Mouse (Mus musculus) CH12.LX (cell line): Measurements from ENCODE around the gene Zfp281.
A peak's percentile ranks its signal among the peaks of the same experiment; 100 is the strongest.

ENCODE experiments used
- CTCF ChIP-seq, 2 experiments: IDR thresholded peaks in 1 of 2; conservative IDR thresholded peaks in 1 of 2; 2 replicates each; pipeline ENCODE4 v1.5.1; 2011 to 2012; ENCODE audit warnings: low read depth in 2 of 2, low read length in 2 of 2, improper control_type of control experiment in 1 of 2, inconsistent platforms in 1 of 2, mild to moderate bottlenecking in 1 of 2, moderate library complexity in 1 of 2
- E2F4 ChIP-seq: IDR thresholded peaks from 2 replicates; pipeline ENCODE4 v1.6.1; 2011; ENCODE audit warnings: low read depth, low read length, improper control_type of control experiment; ENCODE audit not compliant: insufficient replicate concordance
- EP300 ChIP-seq: IDR thresholded peaks from 2 replicates; pipeline ENCODE4 v1.6.1; 2011; ENCODE audit warnings: low read length, improper control_type of control experiment
- GABPA ChIP-seq: IDR thresholded peaks from 2 replicates; pipeline ENCODE4 v1.6.1; 2012; ENCODE audit warnings: low read depth, low read length, improper control_type of control experiment, inconsistent platforms; ENCODE audit not compliant: insufficient replicate concordance
- MEF2A ChIP-seq: IDR thresholded peaks from 2 replicates; pipeline ENCODE4 v1.6.1; 2014; ENCODE audit warnings: low read depth, mild to moderate bottlenecking, inconsistent platforms, low read length, improper control_type of control experiment, borderline replicate concordance
- NRF1 ChIP-seq: IDR thresholded peaks from 2 replicates; pipeline ENCODE4 v1.6.1; 2014; ENCODE audit warnings: low read depth, mild to moderate bottlenecking, inconsistent platforms, low read length, improper control_type of control experiment, moderate library complexity
- POLR2A ChIP-seq: IDR thresholded peaks from 2 replicates; pipeline ENCODE4 v1.6.1; 2011; ENCODE audit warnings: low read depth, mild to moderate bottlenecking, improper control_type of control experiment, low read length

GRCm38 (mm10) chr1:136604190-136604589 is 20.5 kb upstream of the Zfp281 start:
- TF ChIP-seq POLR2A (no peak), CTCF (conservative IDR thresholded peaks at IDR 0.05 in 1 of 2, IDR thresholded peaks at IDR 0.05 in 1 of 2; ENCODE audit: low read depth in 2 of 2, low read length in 2 of 2) (peak in 1 of 2 experiments; percentile 35; a peak in 2 of 4 replicates), MEF2A (no peak), E2F4 (no peak), NRF1 (no peak), EP300 (no peak), GABPA (no peak)
